Mouse (Mus musculus) forebrain, embryonic 12.5 days (tissue): ENCODE measurements around the gene Gsto2. TPM values are rescaled to one million over a fixed set of nuclear protein-coding genes. Genes with fewer than 3 reads are reported as not detected.
A peak's percentile ranks its signal among the peaks of the same experiment; 100 is the strongest.
"Not testable (repeated sequence)": the region's sequence is repeated elsewhere in the genome, so short reads cannot be mapped to it uniquely, and the experiment has no call there.

ENCODE experiments used
- ATAC-seq: fragments of 200-750 bp; cut with Nextera tagmentation; 2 replicates; pipeline ENCODE4 v1.8.0; 2017; ENCODE audit warnings: moderate TSS enrichment; ENCODE audit not compliant: low FRiP score
- H3K27ac ChIP-seq: fragments of 300-500 bp; sonication (generic); 2 replicates; pipeline ENCODE4 v1.5.1; 2016; ENCODE audit warnings: mild to moderate bottlenecking
- H3K27me3 ChIP-seq: fragments of 300-500 bp; sonication (generic); 2 replicates; pipeline ENCODE4 v1.6.1; 2016; ENCODE audit warnings: mild to moderate bottlenecking
- H3K36me3 ChIP-seq: fragments of 300-500 bp; sonication (generic); replicated peaks from 2 replicates; pipeline ENCODE4 v1.6.1; 2016; ENCODE audit warnings: mild to moderate bottlenecking
- H3K4me1 ChIP-seq: fragments of 300-500 bp; sonication (generic); 2 replicates; pipeline ENCODE4 v1.6.1; 2016
- H3K4me2 ChIP-seq: fragments of 300-500 bp; sonication (generic); 2 replicates; pipeline ENCODE4 v1.6.1; 2016; ENCODE audit warnings: mild to moderate bottlenecking, moderate library complexity
- H3K4me3 ChIP-seq: fragments of 300-500 bp; sonication (generic); replicated peaks from 2 replicates; pipeline ENCODE4 v1.5.1; 2016; ENCODE audit warnings: mild to moderate bottlenecking
- H3K9ac ChIP-seq: fragments of 300-500 bp; sonication (generic); 2 replicates; pipeline ENCODE4 v1.6.1; 2016; ENCODE audit warnings: mild to moderate bottlenecking
- H3K9me3 ChIP-seq: fragments of 300-500 bp; sonication (generic); 2 replicates; pipeline ENCODE4 v1.6.1; 2016
- WGBS: fragments of 180-500 bp; shearing (Covaris S2); methylation state at CpG from one replicate; pipeline ENCODE4 v1.1.7; 2016; 5-methylcytosine and 5-hydroxymethylcytosine counted together
- polyA plus RNA-seq: library from polyadenylated mRNA; unstranded; fragments of >200 nt; fragmentation: Nextera tagmentation; extraction: Ambion mirVana; gene quantifications from 2 replicates; pipeline ENCODE4 v1.2.1, GENCODE M21; 2016

Gsto2 gene
- polyA plus RNA-seq, 1 experiment from 2014 or later, result 0.95 TPM

DNA sequence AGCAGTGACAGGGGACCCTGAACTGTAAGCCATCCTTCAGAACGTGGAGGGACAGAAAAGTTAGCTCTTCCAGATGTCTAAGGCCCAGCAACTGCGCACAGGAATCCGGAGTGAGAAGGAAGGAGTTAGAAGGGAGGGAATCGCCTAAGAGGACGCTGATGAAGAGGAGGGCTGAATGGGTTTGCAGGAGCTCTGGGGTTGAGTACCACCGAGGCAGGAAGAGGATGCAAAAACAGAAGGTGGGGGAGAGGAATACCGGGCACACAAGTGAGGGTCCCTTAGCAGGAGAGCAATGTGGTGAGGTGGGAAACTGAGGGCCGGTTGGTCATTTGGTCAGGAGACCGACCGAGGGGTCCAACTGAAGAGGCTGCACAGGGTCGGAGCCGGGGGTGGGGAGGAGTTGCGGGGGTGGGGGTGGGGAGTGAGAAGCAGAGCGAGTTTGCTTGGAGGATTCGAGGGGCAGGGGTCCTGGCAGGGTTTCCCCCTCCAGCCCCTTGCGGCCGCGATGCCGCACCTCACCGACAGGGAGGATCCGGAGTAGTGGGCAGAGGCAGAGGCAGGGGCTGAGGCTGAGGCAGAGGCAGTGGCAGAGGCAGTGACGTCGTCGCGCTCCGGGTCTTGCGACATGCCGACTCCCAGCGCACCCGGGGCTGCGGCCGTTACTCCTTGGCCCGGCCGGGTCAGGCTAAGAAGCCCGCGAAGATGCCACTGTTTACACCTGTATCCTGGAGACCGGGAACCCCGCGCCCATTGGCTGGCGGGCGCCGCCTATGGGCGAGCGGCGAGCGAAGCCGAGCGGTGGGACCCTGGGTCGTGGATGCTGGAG, 28.4 kb upstream of the Gsto2 start:
- 2% methylated on average over 49 of the region's 49 CpGs for WGBS
- Histone ChIP-seq H3K4me1 (peaks cover 4% of the 10 kb centered on the region), H3K36me3 (no peaks in the 10 kb centered on the region), H3K27me3 (peaks cover 21% of the 10 kb centered on the region), H3K9me3 (no peaks in the 10 kb centered on the region), H3K9ac (peak overlapping the region; percentile 56), H3K4me3 (peak overlapping the region; percentile 51), H3K27ac (no peak overlapping the region), H3K4me2 (peak overlapping the region; percentile 73)
- ATAC-seq, result peak; percentile 96

DNA sequence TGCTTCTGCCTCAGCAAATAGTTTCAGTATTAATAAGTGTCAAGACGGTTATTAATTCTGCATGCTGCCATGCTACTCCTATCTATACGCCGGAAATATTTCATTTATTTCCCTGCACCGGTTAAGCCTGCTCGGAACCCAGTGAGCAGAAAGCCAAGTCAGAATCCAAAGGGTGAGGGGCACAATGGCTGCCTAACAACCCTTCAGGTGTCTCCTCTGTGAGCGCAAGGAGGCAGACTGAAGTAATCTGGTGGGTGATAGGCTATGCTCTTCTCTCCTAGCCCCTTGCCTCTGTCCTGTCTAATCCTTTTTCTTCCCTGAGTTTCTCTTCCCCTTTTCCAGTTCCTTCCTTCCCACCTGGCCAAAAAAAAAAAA, 27.8 kb upstream of the Gsto2 start:
- peaks cover 21% of the 10 kb centered on the region for H3K27me3 ChIP-seq
- no peaks in the 10 kb centered on the region for H3K9me3 ChIP-seq
- peak overlapping the region; percentile 73 for H3K4me2 ChIP-seq
- H3K4me1 ChIP-seq, result peaks cover 4% of the 10 kb centered on the region
- H3K27ac ChIP-seq, result no peak overlapping the region
- under 1% methylated on average over 6 of the region's 6 CpGs for WGBS
- peak overlapping the region; percentile 56; the same call in 1 of the 2 replicates for H3K9ac ChIP-seq
- no peaks in the 10 kb centered on the region for H3K36me3 ChIP-seq
- peak; percentile 61; the same call in 1 of the 2 replicates for ATAC-seq
- peak overlapping the region; percentile 51 for H3K4me3 ChIP-seq

DNA sequence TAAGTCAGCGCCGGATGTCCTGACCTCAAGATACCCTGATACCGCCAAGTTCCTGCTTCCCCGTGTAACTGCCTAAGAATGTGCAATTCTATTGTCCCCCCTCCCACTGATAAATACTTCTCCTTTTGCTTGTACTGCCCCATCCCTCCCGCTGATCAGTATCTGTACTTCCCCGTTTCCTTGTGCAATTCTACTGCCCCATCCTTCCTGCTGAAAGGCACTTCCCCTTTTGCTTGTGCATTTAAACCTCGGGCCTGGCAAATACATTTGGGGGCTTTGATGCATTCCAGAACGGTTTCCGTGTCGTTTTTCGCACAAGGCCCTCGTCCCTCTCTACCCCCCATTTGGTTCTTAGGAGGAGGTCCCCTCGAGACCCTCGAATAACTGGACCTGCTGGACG, 24.1 kb upstream of the Gsto2 start:
- H3K27ac ChIP-seq, H3K36me3 ChIP-seq, ATAC-seq, H3K4me2 ChIP-seq, H3K9me3 ChIP-seq, H3K4me3 ChIP-seq, H3K4me1 ChIP-seq, H3K9ac ChIP-seq: not testable (repeated sequence)
- WGBS, result 88% methylated on average over 13 of the region's 15 CpGs
- H3K27me3 ChIP-seq, result peaks cover 17% of the 10 kb centered on the region

DNA sequence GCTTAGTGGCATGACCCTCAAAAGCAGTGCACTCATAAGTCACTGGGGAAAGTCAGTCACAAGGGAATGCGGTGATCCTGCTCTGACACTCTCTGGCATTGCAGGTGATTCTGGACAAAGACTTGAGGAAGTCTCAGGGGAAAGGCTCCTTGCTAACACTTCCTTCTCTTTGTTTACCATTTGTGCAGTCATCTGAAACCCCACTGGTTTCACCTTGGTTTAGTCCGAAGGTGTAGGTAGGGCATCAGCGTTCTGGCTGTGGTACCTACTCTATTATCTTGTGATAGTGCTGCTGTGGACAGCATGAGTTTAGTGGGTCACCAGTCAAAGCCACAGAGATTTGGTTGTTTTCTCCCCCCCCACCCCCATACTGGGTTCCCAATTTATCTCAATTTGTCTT, 15.6 kb upstream of the Gsto2 start:
- H3K27me3 ChIP-seq, result no peaks in the 10 kb centered on the region; the same call in 1 of the 2 replicates
- WGBS, result 93% methylated on average over 3 of the region's 3 CpGs
- H3K27ac ChIP-seq, result no peak overlapping the region
- H3K4me2 ChIP-seq, result no peak overlapping the region
- no peak overlapping the region for H3K4me3 ChIP-seq
- ATAC-seq, result no peak
- no peaks in the 10 kb centered on the region for H3K9me3 ChIP-seq
- H3K36me3 ChIP-seq, result no peaks in the 10 kb centered on the region
- H3K9ac ChIP-seq, result no peak overlapping the region
- peaks cover 8% of the 10 kb centered on the region for H3K4me1 ChIP-seq

DNA sequence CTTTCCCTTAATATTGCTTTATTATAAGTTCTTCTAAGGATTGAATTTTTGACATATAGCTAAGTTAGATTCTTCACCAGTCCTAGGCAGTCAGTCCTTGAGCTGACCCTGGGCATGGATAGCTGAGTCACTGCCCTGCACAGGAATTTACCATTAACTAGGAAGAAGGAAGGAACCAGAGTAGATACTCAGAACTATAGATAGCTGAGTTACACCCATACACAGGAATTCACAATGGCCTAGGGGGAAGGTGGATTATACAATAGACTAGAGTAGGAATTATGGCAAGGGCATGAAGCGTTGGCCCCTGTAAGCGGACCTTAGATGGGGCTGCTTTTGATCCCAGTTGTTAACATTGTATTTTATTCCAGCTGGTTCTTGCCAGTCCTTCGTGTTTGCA, 13.2 kb upstream of the Gsto2 start:
- not testable (repeated sequence) for H3K4me2 ChIP-seq, H3K27me3 ChIP-seq, H3K36me3 ChIP-seq, H3K4me3 ChIP-seq, H3K27ac ChIP-seq, ATAC-seq, H3K9ac ChIP-seq, H3K9me3 ChIP-seq
- H3K4me1 ChIP-seq, result peaks cover 15% of the 10 kb centered on the region
- 92% methylated on average over 3 of the region's 3 CpGs for WGBS

DNA sequence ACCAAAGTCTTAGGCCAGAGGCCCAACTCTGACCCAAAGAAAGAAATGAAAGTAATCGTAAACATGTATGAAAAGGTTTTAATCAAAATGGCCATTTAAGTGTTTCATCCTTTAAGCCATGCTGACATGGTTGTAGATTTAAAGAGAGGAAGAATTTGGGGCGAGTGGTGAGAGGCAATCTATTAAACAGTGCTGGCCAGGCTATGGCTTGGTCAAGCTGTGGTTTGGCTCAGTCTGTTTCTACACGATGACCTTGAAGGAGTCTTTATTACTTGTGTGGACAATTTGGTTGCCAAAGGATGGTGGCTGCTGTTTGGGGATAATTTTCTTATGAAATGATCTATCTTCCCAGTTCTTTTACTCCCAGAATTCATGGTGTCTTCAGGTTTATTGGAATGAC, 12.3 kb upstream of the Gsto2 start:
- H3K9me3 ChIP-seq, result no peaks in the 10 kb centered on the region
- H3K27ac ChIP-seq, result no peak overlapping the region
- no peak overlapping the region for H3K9ac ChIP-seq
- ATAC-seq, result no peak
- H3K4me1 ChIP-seq, result peaks cover 15% of the 10 kb centered on the region
- WGBS, result 92% methylated on average over 3 of the region's 3 CpGs
- peaks cover 2% of the 10 kb centered on the region; the same call in 1 of the 2 replicates for H3K27me3 ChIP-seq
- H3K4me3 ChIP-seq, result no peak overlapping the region
- no peak overlapping the region for H3K4me2 ChIP-seq
- no peaks in the 10 kb centered on the region for H3K36me3 ChIP-seq

DNA sequence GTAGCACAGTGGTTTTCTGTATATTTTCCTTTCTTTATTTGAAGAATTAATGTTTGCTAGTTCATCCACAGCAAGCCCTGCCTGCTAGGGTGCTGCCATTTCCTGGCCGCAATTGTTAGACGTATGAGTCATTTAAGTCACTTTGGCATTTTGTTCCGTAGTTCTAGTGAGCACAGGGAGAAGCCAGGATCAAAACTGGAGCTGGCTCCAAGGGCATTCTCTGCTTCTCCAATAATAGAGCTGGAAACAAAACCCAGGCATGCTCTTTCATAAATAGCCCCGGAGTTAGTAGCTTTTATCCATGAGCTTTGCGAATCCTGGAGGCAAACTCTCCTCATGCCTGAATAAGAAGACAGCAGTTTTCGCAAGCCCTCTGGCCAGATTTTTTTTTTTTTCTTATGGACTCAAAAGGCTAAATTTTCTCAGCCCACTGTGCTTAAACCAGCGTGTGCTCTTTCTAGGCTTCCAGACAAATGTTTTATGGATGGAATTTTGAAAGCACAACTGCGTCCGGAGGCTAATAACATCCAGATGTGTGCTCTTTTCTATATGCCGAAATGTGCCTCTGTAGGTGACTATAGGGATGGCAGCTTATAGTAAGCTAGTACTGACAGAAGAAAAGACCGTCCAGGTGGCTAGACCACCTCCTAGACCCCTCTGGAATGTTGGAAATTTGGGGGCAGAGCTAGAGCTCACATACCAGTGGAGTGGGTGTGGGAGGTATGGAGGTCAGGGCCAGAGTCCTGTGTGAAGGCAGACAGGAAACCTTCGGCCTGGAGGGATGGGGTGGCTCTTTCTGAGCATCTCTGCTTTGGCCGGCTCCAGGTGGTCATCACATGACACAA, 11.2 kb upstream of the Gsto2 start:
- H3K27me3 ChIP-seq, result peaks cover 2% of the 10 kb centered on the region; the same call in 1 of the 2 replicates
- H3K4me1 ChIP-seq, result peaks cover 15% of the 10 kb centered on the region
- peak overlapping the region; percentile 56 for H3K4me3 ChIP-seq
- no peaks in the 10 kb centered on the region for H3K36me3 ChIP-seq
- WGBS, result 21% methylated on average over 13 of the region's 13 CpGs
- H3K9ac ChIP-seq, result peak overlapping the region; percentile 66
- no peaks in the 10 kb centered on the region for H3K9me3 ChIP-seq
- no peak; the same call in none of the 2 replicates for ATAC-seq
- H3K4me2 ChIP-seq, result peak overlapping the region; percentile 99
- H3K27ac ChIP-seq, result no peak overlapping the region

DNA sequence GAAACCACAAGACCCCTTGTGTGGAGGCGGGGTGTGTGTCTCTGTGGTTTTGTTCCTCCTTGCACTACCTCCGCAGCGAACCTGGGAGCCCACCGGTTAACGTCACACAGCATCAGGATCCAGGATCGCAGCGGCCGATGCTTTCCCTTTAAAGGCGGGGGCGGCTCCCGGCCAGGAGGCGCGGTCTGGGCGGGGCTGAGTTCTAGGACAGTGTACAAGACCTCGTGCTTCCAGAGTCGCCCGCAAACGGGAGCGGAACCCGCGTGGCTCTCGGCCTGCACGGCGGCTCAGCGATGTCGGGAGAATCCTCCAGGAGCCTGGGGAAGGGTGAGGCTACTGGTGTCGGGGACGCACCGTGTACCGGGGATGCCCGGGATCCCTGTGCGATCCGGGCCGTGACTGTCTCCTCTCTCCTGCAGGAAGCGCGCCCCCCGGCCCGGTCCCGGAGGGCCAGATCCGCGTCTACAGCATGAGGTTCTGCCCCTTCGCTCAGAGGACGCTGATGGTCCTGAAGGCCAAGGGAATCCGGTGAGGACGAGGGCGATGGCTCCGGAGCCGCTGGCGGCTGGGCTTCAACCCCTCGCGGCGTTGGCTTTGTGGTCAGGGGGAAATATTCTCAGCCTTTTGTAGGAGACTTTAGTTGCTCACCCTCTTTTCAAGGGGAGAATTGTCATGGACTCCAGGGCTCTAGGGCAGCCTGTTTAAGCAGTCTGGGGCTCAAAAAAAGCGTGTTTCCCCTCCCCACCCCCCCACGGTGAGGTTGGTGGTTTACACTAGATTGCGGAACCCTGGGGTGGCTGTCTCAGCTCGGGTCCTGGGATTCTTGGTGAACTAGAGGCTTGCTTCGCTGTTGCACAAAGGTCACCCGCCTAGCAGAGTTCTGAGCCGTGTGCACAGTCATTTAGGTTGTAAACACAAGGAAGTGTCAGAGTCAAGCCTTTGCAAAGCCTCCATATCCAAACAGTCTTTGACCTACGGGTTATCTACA, 10.2 kb upstream of the Gsto2 start, which contains the start of gene Gsto1:
TSS of gene Gsto1 (plus strand) at position 175 of the 988 bp plus-strand sequence.
- H3K27ac ChIP-seq, result no peak within 1 kb of the TSS
- no peaks in the 10 kb centered on the region; the same call in 1 of the 2 replicates for H3K36me3 ChIP-seq
- ATAC-seq, result peak; percentile 93
- peak within 1 kb of the TSS; percentile 99 for H3K4me2 ChIP-seq
- no peaks in the 10 kb centered on the region for H3K9me3 ChIP-seq
- peaks cover 2% of the 10 kb centered on the region; the same call in 1 of the 2 replicates for H3K27me3 ChIP-seq
- WGBS, result under 1% methylated on average over 60 of the region's 60 CpGs
- peak within 1 kb of the TSS; percentile 56 for H3K4me3 ChIP-seq
- peak within 1 kb of the TSS; percentile 66 for H3K9ac ChIP-seq
- peaks cover 15% of the 10 kb centered on the region for H3K4me1 ChIP-seq

DNA sequence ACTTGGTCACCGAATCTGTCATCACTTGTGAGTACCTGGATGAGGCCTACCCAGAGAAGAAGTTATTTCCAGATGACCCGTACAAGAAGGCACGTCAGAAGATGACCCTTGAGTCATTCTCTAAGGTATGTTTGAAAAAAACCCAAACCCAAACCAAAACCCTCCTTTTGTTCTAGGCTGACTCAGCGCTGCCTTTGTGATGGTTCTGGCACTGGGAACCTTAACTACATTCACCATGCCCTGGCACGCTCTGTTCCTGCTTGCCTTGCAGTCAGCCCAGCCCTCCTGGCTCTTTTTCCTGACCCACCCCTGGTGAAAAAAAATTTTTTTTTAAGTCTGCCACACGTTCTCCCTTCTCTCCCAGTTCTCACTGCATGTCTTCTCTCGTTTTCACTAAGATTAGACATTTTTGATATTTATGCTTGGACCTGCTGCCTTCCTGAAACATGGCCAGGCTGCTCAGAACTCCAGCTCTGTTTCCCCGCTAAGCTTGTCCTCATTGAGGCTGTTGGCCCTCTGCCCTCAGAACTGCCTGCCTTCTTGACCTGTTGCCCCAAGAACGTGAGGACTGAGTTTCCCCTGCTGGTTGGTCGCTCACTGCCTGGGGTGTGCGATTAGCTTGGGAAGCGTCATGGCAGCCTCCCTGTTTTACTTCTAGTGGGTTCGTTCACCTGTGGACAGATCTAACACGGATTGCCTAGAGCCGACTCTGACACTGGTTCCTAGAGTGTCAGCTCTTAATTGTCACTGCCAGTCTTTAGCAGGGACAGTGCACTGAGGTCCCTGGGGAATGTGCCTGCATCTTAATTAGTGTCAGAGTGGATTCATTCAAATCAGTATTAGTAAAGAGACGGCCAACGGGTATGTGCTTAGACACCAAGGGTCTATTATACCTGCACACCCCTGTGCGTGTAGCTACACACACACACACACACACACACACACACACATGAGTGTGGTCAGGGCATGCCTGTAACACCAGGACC, 7.1 kb upstream of the Gsto2 start:
- Histone ChIP-seq H3K27ac (no peak overlapping the region), H3K4me2 (no peak overlapping the region), H3K4me3 (no peak overlapping the region), H3K36me3 (no peaks in the 10 kb centered on the region; the same call in 1 of the 2 replicates), H3K9ac (no peak overlapping the region), H3K27me3 (peaks cover 2% of the 10 kb centered on the region; the same call in 1 of the 2 replicates), H3K4me1 (peaks cover 15% of the 10 kb centered on the region), H3K9me3 (no peaks in the 10 kb centered on the region)
- no peak for ATAC-seq
- 82% methylated on average over 18 of the region's 18 CpGs for WGBS

DNA sequence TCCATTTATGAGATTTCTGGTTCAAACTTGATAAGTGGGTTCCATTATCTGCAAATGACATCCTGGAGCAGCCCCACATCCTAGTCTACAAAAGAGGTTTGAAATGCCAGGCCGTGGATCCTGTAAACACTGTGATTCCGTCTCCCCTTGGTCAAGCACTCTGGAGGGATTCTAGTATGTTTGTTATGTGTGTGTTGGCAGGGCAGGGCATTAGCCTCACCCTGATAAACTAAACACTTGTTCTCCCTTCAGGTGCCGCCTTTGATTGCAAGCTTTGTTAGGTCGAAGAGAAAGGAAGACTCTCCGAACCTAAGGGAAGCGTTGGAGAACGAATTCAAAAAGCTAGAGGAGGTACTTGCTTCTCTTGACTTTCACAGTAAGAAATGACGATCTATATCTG, 6.2 kb upstream of the Gsto2 start:
- WGBS, result 87% methylated on average over 8 of the region's 8 CpGs
- ATAC-seq, result no peak
- H3K4me1 ChIP-seq, result peaks cover 12% of the 10 kb centered on the region

More for the DNA sequence above, 6.2 kb upstream of the Gsto2 start:
- Histone ChIP-seq H3K9ac (no peak overlapping the region), H3K27ac (no peak overlapping the region), H3K9me3 (no peaks in the 10 kb centered on the region), H3K4me2 (no peak overlapping the region), H3K36me3 (no peaks in the 10 kb centered on the region; the same call in 1 of the 2 replicates), H3K27me3 (0 out of 2 replicates have a peak, but pooled peaks cover 2% of the 10 kb centered on the region), H3K4me3 (no peak overlapping the region)
